Comparison of ENCODE assay signal across 8 mouse cellular contexts in genomic region chr2:73529356-73530330, GRCm38 (mm10). TPM values are rescaled to one million over a fixed set of nuclear protein-coding genes. Genes with fewer than 3 reads are reported as not detected.
A peak's percentile ranks its signal among the peaks of the same experiment; 100 is the strongest.
DNase-seq lines count a peak whose midpoint lies in the region; ATAC-seq lines count a peak whose summit lies in the region.

TSS of gene Wipf1 (minus strand) at chr2:73529734.

- no peak for ATAC-seq in activated CD4-positive, CD25-positive, alpha-beta regulatory T cell, adult 4 months
- peak; percentile 82 for ATAC-seq in hindbrain, embryonic 15.5 days (ENCODE audit: low FRiP score, low read depth)

- WGBS in hindbrain, embryonic 15.5 days = 1% methylated on average over 61 of the region's 66 CpGs

- peak; percentile 17 to 26 for DNase-seq in cerebellum, postnatal 36 days
- DNase-seq in gastrocnemius, adult 8-10 months (ENCODE audit: low spot score in 2 of 2) = peak; percentile 63 to 78
- peak; percentile 54 for DNase-seq in left cerebral cortex, adult 11 months (ENCODE audit: low spot score)
- DNase-seq in lung, postnatal 25 days (ENCODE audit: low spot score) = peak; percentile 76
- peak; percentile 82 for DNase-seq in retina, postnatal 1 day
- peak; percentile 58 to 82 for DNase-seq in urinary bladder, postnatal 36 days (ENCODE audit: low spot score in 2 of 2)

- H3K9me3 ChIP-seq in hindbrain, embryonic 15.5 days = no peaks in the 10 kb centered on the region

- peak within 1 kb of the TSS; percentile 63 for H3K27ac ChIP-seq in hindbrain, embryonic 15.5 days (replicated peaks)

- H3K4me2 ChIP-seq in hindbrain, embryonic 15.5 days = peak within 1 kb of the TSS; percentile 74

- peaks cover 23% of the 10 kb centered on the region for H3K4me1 ChIP-seq in hindbrain, embryonic 15.5 days (replicated peaks)

- peak within 1 kb of the TSS; percentile 63 for H3K9ac ChIP-seq in hindbrain, embryonic 15.5 days

- H3K4me3 ChIP-seq in hindbrain, embryonic 15.5 days = peak within 1 kb of the TSS; percentile 65

- H3K27me3 ChIP-seq in hindbrain, embryonic 15.5 days = no peaks in the 10 kb centered on the region

- no peaks in the 10 kb centered on the region for H3K36me3 ChIP-seq in hindbrain, embryonic 15.5 days

RNA-seq across cellular contexts. Expression of gene Wipf1, which starts in this region (rescaled TPM):
- 10 to 100 TPM; 70.1 to 72.4 TPM for polyA plus RNA-seq in activated CD4-positive, CD25-positive, alpha-beta regulatory T cell, adult 4 months (2017; shearing (Covaris generic))
- total RNA-seq in gastrocnemius, adult 8-10 months (2022) = 10 to 100 TPM in 1 of 4 experiments, 1 to 10 TPM in 3; 4.5 to 10.1 (median 6.6) TPM
- 2.9 and 3.3 TPM in 2 replicates for polyA plus RNA-seq in hindbrain, embryonic 15.5 days (2015; fragmentation: Nextera tagmentation; extraction: Ambion mirVana)

Comparison
In these comparisons a context has a peak if more than half of its experiments do, and no peak if none do; other contexts are left out.
1. RNA of gene Wipf1 (polyA plus RNA-seq): 70.1 to 72.4 TPM in activated CD4-positive, CD25-positive, alpha-beta regulatory T cell, adult 4 months; 2.9 to 3.3 TPM in hindbrain, embryonic 15.5 days; every median in the first group is over 10 times any median in the second.
2. DNase-seq: peak in every context shown above with its lines; median percentile 82 in retina, postnatal 1 day; 76 in lung, postnatal 25 days; 70 in gastrocnemius, adult 8-10 months; 70 in urinary bladder, postnatal 36 days; 54 in left cerebral cortex, adult 11 months; 22 in cerebellum, postnatal 36 days.